Mouse (Mus musculus): ENCODE measurements at regions not wholly inside any gene's neighbourhood (a gene's known extent, or its start where the extent isn't known, plus 50 kb on each side); places are given as distances from the start of the nearest gene placed in this dataset.

- TF ChIP-seq POLR2A (IDR thresholded peaks at IDR 0.05; ENCODE audit: insufficient read depth, low read length) (no peak), EP300 (IDR thresholded peaks at IDR 0.05; ENCODE audit: insufficient read depth, low read depth, low read length) (no peak), CTCF (IDR thresholded peaks at IDR 0.05; ENCODE audit: low read depth, low read length) (no peak)
These were observed 91.5 kb upstream of the 2210010C04Rik start for GRCm38 (mm10) chr6:41126855-41127254.
